Mouse (Mus musculus): Measurements from ENCODE around the gene Ptgfr.

- TF ChIP-seq POLR2A (IDR thresholded peaks at IDR 0.05; ENCODE audit: insufficient read depth, low read depth, low read length): no peak
- no peak for TF ChIP-seq CTCF (IDR thresholded peaks at IDR 0.05)
These were observed 319 bp upstream of the Ptgfr start for GRCm38 (mm10) chr3:151837749-151838148.

Measured in heart, adult 2 months (tissue).